Mouse (Mus musculus): ENCODE results near the gene Unc5a.

Unc5a gene

GRCm38 (mm10) chr13:54948531-54949493, at the start of gene Unc5a:
Unc5a (plus strand) TSS chr13:54949411.
- peak; percentile 87 for DNase-seq

- DNase-seq = peak; percentile 42
Observed at GRCm38 (mm10) chr13:54912053-54912452, 37.2 kb upstream of the Unc5a start.

GRCm38 (mm10) chr13:54912894-54913621, 36.2 kb upstream of the Unc5a start:
- peak; percentile 54 for DNase-seq

GRCm38 (mm10) chr13:54916644-54917043, 32.6 kb upstream of the Unc5a start:
- no peak for DNase-seq

GRCm38 (mm10) chr13:54918910-54919309, 30.3 kb upstream of the Unc5a start:
- DNase-seq = no peak

GRCm38 (mm10) chr13:54919666-54920065, 29.5 kb upstream of the Unc5a start:
- no peak for DNase-seq

GRCm38 (mm10) chr13:54921700-54922099, 27.5 kb upstream of the Unc5a start:
- DNase-seq = no peak

GRCm38 (mm10) chr13:54923705-54924104, 25.5 kb upstream of the Unc5a start:
- DNase-seq = no peak

- no peak for DNase-seq
Observed at GRCm38 (mm10) chr13:54925466-54925865, 23.7 kb upstream of the Unc5a start.

- no peak for DNase-seq
Observed at GRCm38 (mm10) chr13:54926654-54927053, 22.6 kb upstream of the Unc5a start.

- no peak for DNase-seq
Observed at GRCm38 (mm10) chr13:54930123-54930522, 19.1 kb upstream of the Unc5a start.

- DNase-seq = no peak
Observed at GRCm38 (mm10) chr13:54934873-54935272, 14.3 kb upstream of the Unc5a start.

GRCm38 (mm10) chr13:54936173-54936572, 13.0 kb upstream of the Unc5a start:
- DNase-seq = no peak

- no peak for DNase-seq
Observed at GRCm38 (mm10) chr13:54937885-54938284, 11.3 kb upstream of the Unc5a start.

GRCm38 (mm10) chr13:54938493-54938892, 10.7 kb upstream of the Unc5a start:
- DNase-seq = no peak

GRCm38 (mm10) chr13:54944411-54945157, 4.6 kb upstream of the Unc5a start:
- DNase-seq = peak; percentile 64

- DNase-seq = peak; percentile 64
Observed at GRCm38 (mm10) chr13:54945332-54945731, 3.9 kb upstream of the Unc5a start.

GRCm38 (mm10) chr13:54946406-54946805, 2.8 kb upstream of the Unc5a start:
- DNase-seq = no peak

GRCm38 (mm10) chr13:54949592-54949991, 381 bp downstream of the Unc5a start:
- peak; percentile 69 for DNase-seq

GRCm38 (mm10) chr13:54950131-54950530, 920 bp downstream of the Unc5a start:
- peak; percentile 57 for DNase-seq

GRCm38 (mm10) chr13:54951166-54951565, 2.0 kb downstream of the Unc5a start:
- DNase-seq = no peak

- no peak for DNase-seq
Observed at GRCm38 (mm10) chr13:54954745-54955144, 5.5 kb downstream of the Unc5a start.
